Mouse (Mus musculus): ENCODE measurements around the gene Trdmt1. TPM values are rescaled to one million over a fixed set of nuclear protein-coding genes. Genes with fewer than 3 reads are reported as not detected.

The Trdmt1 gene
- polyA plus RNA-seq, 1 experiment: 1.1 TPM

GRCm38 (mm10) chr2:13486470-13486869 lies 58.0 kb downstream of the Trdmt1 start:
- Histone ChIP-seq H3K27me3 (ENCODE audit: control insufficient read depth, insufficient read depth, low read length) (no peaks in the 10 kb centered on the region), H3K27ac (ENCODE audit: insufficient read depth, low read length) (no peak overlapping the region), H3K36me3 (ENCODE audit: control insufficient read depth, insufficient read depth, low read length) (no peaks in the 10 kb centered on the region), H3K4me3 (ENCODE audit: extremely low read depth, insufficient read depth, insufficient read length) (no peak overlapping the region), H3K4me1 (ENCODE audit: control insufficient read depth, insufficient read depth, insufficient read length) (no peaks in the 10 kb centered on the region; the same call in 1 of the 2 replicates)
- 89% methylated on average over 8 of the region's 8 CpGs for WGBS
- no peak for DNase-seq (ENCODE audit: low read depth in 1 of 2, low spot score in 2 of 2)
- TF ChIP-seq CTCF (IDR thresholded peaks at IDR 0.05; ENCODE audit: extremely low read depth, insufficient read depth, insufficient read length, insufficient replicate concordance): no peak

GRCm38 (mm10) chr2:13484566-13484965 lies 59.9 kb downstream of the Trdmt1 start:
- DNase-seq (ENCODE audit: low read depth in 1 of 2, low spot score in 2 of 2): no peak
- TF ChIP-seq POLR2A (IDR thresholded peaks at IDR 0.05; ENCODE audit: low read depth, low read length) (no peak), CTCF (IDR thresholded peaks at IDR 0.05; ENCODE audit: extremely low read depth, insufficient read depth, insufficient read length, insufficient replicate concordance) (no peak)
- no peaks in the 10 kb centered on the region for H3K27me3 ChIP-seq (ENCODE audit: control insufficient read depth, insufficient read depth, low read length)
- H3K27ac ChIP-seq (ENCODE audit: insufficient read depth, low read length): no peak overlapping the region
- no peak overlapping the region for H3K4me3 ChIP-seq (ENCODE audit: extremely low read depth, insufficient read depth, insufficient read length)
- no peaks in the 10 kb centered on the region for H3K36me3 ChIP-seq (ENCODE audit: control insufficient read depth, insufficient read depth, low read length)
- no peaks in the 10 kb centered on the region; the same call in 1 of the 2 replicates for H3K4me1 ChIP-seq (ENCODE audit: control insufficient read depth, insufficient read depth, insufficient read length)
- 94% methylated on average over 3 of the region's 3 CpGs for whole genome bisulfite sequencing

- H3K36me3 ChIP-seq (ENCODE audit: control insufficient read depth, insufficient read depth, low read length): no peaks in the 10 kb centered on the region
- no peaks in the 10 kb centered on the region for H3K27me3 ChIP-seq (ENCODE audit: control insufficient read depth, insufficient read depth, low read length)
- no peak for DNase-seq (ENCODE audit: low read depth in 1 of 2, low spot score in 2 of 2)
- no peak overlapping the region for H3K27ac ChIP-seq (ENCODE audit: insufficient read depth, low read length)
- TF ChIP-seq CTCF (IDR thresholded peaks at IDR 0.05; ENCODE audit: extremely low read depth, insufficient read depth, insufficient read length, insufficient replicate concordance) (no peak), POLR2A (IDR thresholded peaks at IDR 0.05; ENCODE audit: low read depth, low read length) (no peak)
- 95% methylated on average over 2 of the region's 2 CpGs for WGBS
- no peak overlapping the region for H3K4me3 ChIP-seq (ENCODE audit: extremely low read depth, insufficient read depth, insufficient read length)
- H3K4me1 ChIP-seq (ENCODE audit: control insufficient read depth, insufficient read depth, insufficient read length): no peaks in the 10 kb centered on the region; the same call in 1 of the 2 replicates
These were observed 63.7 kb downstream of the Trdmt1 start for GRCm38 (mm10) chr2:13480744-13481143.

- 91% methylated on average over 7 of the region's 7 CpGs for WGBS
These were observed 65.3 kb downstream of the Trdmt1 start for GRCm38 (mm10) chr2:13479165-13479564.

GRCm38 (mm10) chr2:13470108-13470507 lies 74.4 kb downstream of the Trdmt1 start:
- TF ChIP-seq POLR2A (IDR thresholded peaks at IDR 0.05; ENCODE audit: low read depth, low read length) (no peak), CTCF (IDR thresholded peaks at IDR 0.05; ENCODE audit: extremely low read depth, insufficient read depth, insufficient read length, insufficient replicate concordance) (no peak)
- no peaks in the 10 kb centered on the region for H3K27me3 ChIP-seq (ENCODE audit: control insufficient read depth, insufficient read depth, low read length)
- 88% methylated on average over 3 of the region's 3 CpGs for WGBS

More at GRCm38 (mm10) chr2:13479165-13479564, 65.3 kb downstream of the Trdmt1 start:
- H3K27me3 ChIP-seq (ENCODE audit: control insufficient read depth, insufficient read depth, low read length): no peaks in the 10 kb centered on the region
- H3K4me1 ChIP-seq (ENCODE audit: control insufficient read depth, insufficient read depth, insufficient read length): no peaks in the 10 kb centered on the region; the same call in 1 of the 2 replicates
- TF ChIP-seq POLR2A (IDR thresholded peaks at IDR 0.05; ENCODE audit: low read depth, low read length) (no peak), CTCF (IDR thresholded peaks at IDR 0.05; ENCODE audit: extremely low read depth, insufficient read depth, insufficient read length, insufficient replicate concordance) (no peak)
- H3K36me3 ChIP-seq (ENCODE audit: control insufficient read depth, insufficient read depth, low read length): no peaks in the 10 kb centered on the region
- H3K27ac ChIP-seq (ENCODE audit: insufficient read depth, low read length): no peak overlapping the region
- DNase-seq (ENCODE audit: low read depth in 1 of 2, low spot score in 2 of 2): no peak
- H3K4me3 ChIP-seq (ENCODE audit: extremely low read depth, insufficient read depth, insufficient read length): no peak overlapping the region

GRCm38 (mm10) chr2:13469641-13470040 lies 74.8 kb downstream of the Trdmt1 start:
- WGBS: 90% methylated on average over 4 of the region's 4 CpGs
- no peaks in the 10 kb centered on the region for H3K4me1 ChIP-seq (ENCODE audit: control insufficient read depth, insufficient read depth, insufficient read length)
- H3K27me3 ChIP-seq (ENCODE audit: control insufficient read depth, insufficient read depth, low read length): no peaks in the 10 kb centered on the region
- H3K36me3 ChIP-seq (ENCODE audit: control insufficient read depth, insufficient read depth, low read length): no peaks in the 10 kb centered on the region
- TF ChIP-seq CTCF (IDR thresholded peaks at IDR 0.05; ENCODE audit: extremely low read depth, insufficient read depth, insufficient read length, insufficient replicate concordance) (no peak), POLR2A (IDR thresholded peaks at IDR 0.05; ENCODE audit: low read depth, low read length) (no peak)
- no peak overlapping the region for H3K4me3 ChIP-seq (ENCODE audit: extremely low read depth, insufficient read depth, insufficient read length)
- no peak for DNase-seq (ENCODE audit: low read depth in 1 of 2, low spot score in 2 of 2)
- no peak overlapping the region for H3K27ac ChIP-seq (ENCODE audit: insufficient read depth, low read length)

More at GRCm38 (mm10) chr2:13470108-13470507, 74.4 kb downstream of the Trdmt1 start:
- no peak overlapping the region for H3K27ac ChIP-seq (ENCODE audit: insufficient read depth, low read length)
- DNase-seq (ENCODE audit: low read depth in 1 of 2, low spot score in 2 of 2): no peak
- H3K4me1 ChIP-seq (ENCODE audit: control insufficient read depth, insufficient read depth, insufficient read length): no peaks in the 10 kb centered on the region
- no peak overlapping the region for H3K4me3 ChIP-seq (ENCODE audit: extremely low read depth, insufficient read depth, insufficient read length)
- no peaks in the 10 kb centered on the region for H3K36me3 ChIP-seq (ENCODE audit: control insufficient read depth, insufficient read depth, low read length)

GRCm38 (mm10) chr2:13466685-13467084 lies 77.8 kb downstream of the Trdmt1 start:
- Histone ChIP-seq H3K27me3 (ENCODE audit: control insufficient read depth, insufficient read depth, low read length) (no peaks in the 10 kb centered on the region), H3K36me3 (ENCODE audit: control insufficient read depth, insufficient read depth, low read length) (no peaks in the 10 kb centered on the region), H3K27ac (ENCODE audit: insufficient read depth, low read length) (no peak overlapping the region), H3K4me3 (ENCODE audit: extremely low read depth, insufficient read depth, insufficient read length) (no peak overlapping the region), H3K4me1 (ENCODE audit: control insufficient read depth, insufficient read depth, insufficient read length) (no peaks in the 10 kb centered on the region)
- 87% methylated on average over 3 of the region's 3 CpGs for WGBS
- no peak for DNase-seq (ENCODE audit: low read depth in 1 of 2, low spot score in 2 of 2)
- TF ChIP-seq CTCF (IDR thresholded peaks at IDR 0.05; ENCODE audit: extremely low read depth, insufficient read depth, insufficient read length, insufficient replicate concordance) (no peak), POLR2A (IDR thresholded peaks at IDR 0.05; ENCODE audit: low read depth, low read length) (no peak)

Other genes starting within 250 kb of the Trdmt1 start
- gene Cubn, start 52.9 kb downstream of the Trdmt1 start, polyA plus RNA-seq (2012; rRNA removed): 0.04 and 0.06 TPM in 2 replicates
- 718 and 867 TPM in 2 replicates for gene Vim, start 29.3 kb upstream of the Trdmt1 start, polyA plus RNA-seq (2012; rRNA removed)
- gene St8sia6, start 249.4 kb upstream of the Trdmt1 start, polyA plus RNA-seq (2012; rRNA removed): 2.0 and 3.3 TPM in 2 replicates